Mouse (Mus musculus): Measurements from ENCODE around the gene Papss2. TPM values are rescaled to one million over a fixed set of nuclear protein-coding genes. Genes with fewer than 3 reads are reported as not detected.

Gene Papss2
- total and polyA plus RNA-seq, 2 experiments from 2014 or later: 2.7 to 7.1 TPM

DNA sequence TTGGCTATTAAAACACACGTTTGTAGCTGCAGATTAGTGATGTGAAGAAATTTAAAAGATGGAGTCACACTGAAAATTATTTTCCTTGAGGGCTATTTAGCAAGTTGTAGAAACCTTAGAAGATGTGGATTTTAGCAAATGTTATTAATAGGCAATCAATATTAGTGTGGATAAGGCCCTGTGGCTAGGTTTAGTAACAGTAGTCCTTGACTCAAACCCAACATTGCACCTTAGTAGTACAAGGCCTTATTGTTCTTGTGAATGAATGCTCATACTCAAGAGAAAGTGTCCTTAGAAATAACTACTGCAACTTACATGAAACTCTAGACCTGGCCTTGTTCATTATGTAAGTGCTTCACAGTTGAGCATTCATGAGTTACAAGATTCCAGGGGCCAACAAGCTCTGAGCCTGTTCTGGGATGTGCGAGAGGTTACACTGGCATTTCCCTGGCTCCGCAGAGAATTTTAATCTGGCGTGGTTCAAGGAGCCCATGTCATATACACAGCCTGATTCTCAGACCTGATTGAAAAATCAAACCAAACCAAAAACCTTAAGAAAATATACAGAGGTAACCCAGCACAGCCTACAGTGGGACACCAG is 10.7 kb downstream of the Papss2 start:
- Histone ChIP-seq H3K4me2 (ENCODE audit: low read depth, low read length) (no peak overlapping the region), H3K4me3 (ENCODE audit: low read length) (no peak overlapping the region), H3K36me3 (ENCODE audit: insufficient read depth, low read length) (no peaks in the 10 kb centered on the region), H3K27ac (no peak overlapping the region), H3K9me3 (ENCODE audit: low read length) (no peaks in the 10 kb centered on the region), H3K9ac (replicated peaks; ENCODE audit: low read length) (no peak overlapping the region), H3K27me3 (ENCODE audit: insufficient read depth, low read length) (no peaks in the 10 kb centered on the region), H3K4me1 (ENCODE audit: insufficient read depth, low read length) (no peaks in the 10 kb centered on the region)
- no peak for DNase-seq (ENCODE audit: low spot score)
- WGBS: 79% methylated on average over 4 of the region's 4 CpGs
- no peak for TF ChIP-seq CTCF (IDR thresholded peaks at IDR 0.05; ENCODE audit: low read depth)
- no peak for ATAC-seq

DNA sequence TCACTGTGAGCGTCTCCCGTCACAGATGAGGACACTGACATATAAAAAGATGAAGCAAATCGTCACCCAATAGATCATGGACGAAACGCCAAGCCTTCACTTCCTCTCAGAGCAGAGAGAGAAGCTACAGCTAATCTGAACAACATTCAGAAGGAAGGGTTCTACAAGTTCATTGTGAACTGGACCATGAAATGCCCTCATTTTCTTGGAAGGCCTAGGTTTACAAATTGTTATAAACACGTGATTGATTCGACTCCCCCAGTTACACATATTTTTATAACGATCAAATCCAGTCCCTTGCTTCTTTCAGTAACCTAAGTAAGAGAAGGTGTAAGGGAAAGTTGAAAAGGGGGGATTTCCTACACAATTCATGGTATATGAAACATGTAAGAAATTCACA is 11.4 kb downstream of the Papss2 start:
- ATAC-seq (no peak), DNase-seq (ENCODE audit: low spot score) (no peak)
- no peak overlapping the region for H3K9ac ChIP-seq (replicated peaks; ENCODE audit: low read length)
- H3K4me1 ChIP-seq (ENCODE audit: insufficient read depth, low read length): no peaks in the 10 kb centered on the region
- no peak for TF ChIP-seq CTCF (IDR thresholded peaks at IDR 0.05; ENCODE audit: low read depth)
- H3K4me3 ChIP-seq (ENCODE audit: low read length): no peak overlapping the region
- H3K27ac ChIP-seq: no peak overlapping the region
- no peaks in the 10 kb centered on the region for H3K9me3 ChIP-seq (ENCODE audit: low read length)
- WGBS: 78% methylated on average over 8 of the region's 8 CpGs
- no peaks in the 10 kb centered on the region for H3K27me3 ChIP-seq (ENCODE audit: insufficient read depth, low read length)
- no peaks in the 10 kb centered on the region for H3K36me3 ChIP-seq (ENCODE audit: insufficient read depth, low read length)
- H3K4me2 ChIP-seq (ENCODE audit: low read depth, low read length): no peak overlapping the region

DNA sequence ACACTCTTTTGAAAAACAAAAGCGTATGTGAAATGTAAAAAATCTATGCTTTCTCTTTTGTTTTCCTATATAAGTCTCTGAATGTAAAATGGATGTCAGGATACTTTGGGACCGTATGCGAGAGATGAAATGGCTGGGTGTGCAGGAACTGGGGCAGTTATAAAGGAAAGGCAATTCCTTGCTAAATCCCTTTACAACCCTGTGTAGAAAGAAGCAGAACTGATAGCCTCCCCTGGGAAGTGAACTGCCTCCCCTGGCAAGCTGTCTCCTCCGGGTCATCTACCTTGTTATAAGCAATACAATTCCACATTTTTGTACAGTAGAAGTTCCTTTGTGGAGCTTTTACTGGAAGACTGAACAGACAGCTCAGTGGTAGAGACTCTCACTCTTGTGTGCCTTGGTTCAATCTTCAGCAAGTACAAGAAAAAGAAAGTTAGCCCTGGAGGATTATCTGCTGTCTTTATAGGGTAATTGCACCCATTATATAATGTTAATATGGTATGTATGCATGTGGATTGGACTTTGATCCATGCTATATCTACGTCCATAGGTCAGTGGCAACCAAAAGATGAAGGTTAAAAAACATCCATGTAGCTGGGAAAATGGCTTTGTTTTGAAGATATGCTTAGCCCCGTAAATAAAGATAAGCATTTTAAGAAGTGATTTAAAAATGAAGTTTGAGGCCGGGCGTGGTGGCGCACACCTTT is 15.9 kb downstream of the Papss2 start:
- no peak for TF ChIP-seq CTCF (IDR thresholded peaks at IDR 0.05; ENCODE audit: low read depth)
- H3K27ac ChIP-seq: no peak overlapping the region
- no peak for ATAC-seq
- H3K4me2 ChIP-seq (ENCODE audit: low read depth, low read length): no peak overlapping the region
- H3K4me3 ChIP-seq (ENCODE audit: low read length): no peak overlapping the region
- 94% methylated on average over 9 of the region's 9 CpGs for WGBS
- H3K9ac ChIP-seq (replicated peaks; ENCODE audit: low read length): no peak overlapping the region
- no peak for DNase-seq (ENCODE audit: low spot score)
- no peaks in the 10 kb centered on the region for H3K36me3 ChIP-seq (ENCODE audit: insufficient read depth, low read length)
- no peaks in the 10 kb centered on the region for H3K27me3 ChIP-seq (ENCODE audit: insufficient read depth, low read length)
- no peaks in the 10 kb centered on the region for H3K9me3 ChIP-seq (ENCODE audit: low read length)
- H3K4me1 ChIP-seq (ENCODE audit: insufficient read depth, low read length): no peaks in the 10 kb centered on the region

DNA sequence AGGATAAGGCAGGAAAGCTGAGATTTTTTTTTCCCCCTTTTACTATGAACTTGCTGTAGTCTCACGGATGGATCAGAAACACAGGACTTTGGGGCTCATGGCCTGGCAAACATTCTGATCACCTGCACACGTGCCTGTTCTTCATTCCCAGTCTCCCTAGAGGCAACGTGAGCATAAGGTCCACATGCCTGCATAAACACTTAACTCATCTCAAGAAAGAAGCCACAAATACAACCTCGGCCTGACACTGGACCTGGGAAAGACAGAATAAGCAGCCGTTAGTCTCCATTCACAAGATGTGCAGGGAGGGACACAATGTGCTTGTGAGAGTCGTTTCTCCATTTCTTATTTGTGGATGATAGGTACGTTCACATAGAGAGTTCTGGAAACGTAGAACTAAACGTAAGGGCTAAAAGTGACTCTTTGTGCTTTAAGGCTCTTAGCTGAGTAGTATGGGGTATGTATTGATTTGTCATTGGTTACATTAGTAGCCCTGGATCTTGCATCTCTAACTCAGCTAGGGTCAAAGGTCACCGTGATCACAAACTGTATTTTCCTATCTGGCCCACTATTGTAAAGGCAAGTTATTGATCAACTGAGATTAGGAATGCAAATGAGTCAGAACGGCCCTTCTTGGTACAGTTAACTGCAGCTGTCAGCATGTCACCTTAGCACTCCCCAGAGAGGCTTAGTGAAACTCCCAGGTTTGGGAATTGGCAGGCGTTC is 18.6 kb downstream of the Papss2 start:
- WGBS: 83% methylated on average over 12 of the region's 12 CpGs
- TF ChIP-seq CTCF (IDR thresholded peaks at IDR 0.05; ENCODE audit: low read depth): no peak
- no peak for ATAC-seq
- Histone ChIP-seq H3K9me3 (ENCODE audit: low read length) (no peaks in the 10 kb centered on the region), H3K27me3 (ENCODE audit: insufficient read depth, low read length) (no peaks in the 10 kb centered on the region), H3K36me3 (ENCODE audit: insufficient read depth, low read length) (no peaks in the 10 kb centered on the region), H3K4me2 (ENCODE audit: low read depth, low read length) (no peak overlapping the region), H3K4me1 (ENCODE audit: insufficient read depth, low read length) (no peaks in the 10 kb centered on the region), H3K4me3 (ENCODE audit: low read length) (no peak overlapping the region), H3K27ac (no peak overlapping the region), H3K9ac (replicated peaks; ENCODE audit: low read length) (no peak overlapping the region)
- no peak for DNase-seq (ENCODE audit: low spot score)

DNA sequence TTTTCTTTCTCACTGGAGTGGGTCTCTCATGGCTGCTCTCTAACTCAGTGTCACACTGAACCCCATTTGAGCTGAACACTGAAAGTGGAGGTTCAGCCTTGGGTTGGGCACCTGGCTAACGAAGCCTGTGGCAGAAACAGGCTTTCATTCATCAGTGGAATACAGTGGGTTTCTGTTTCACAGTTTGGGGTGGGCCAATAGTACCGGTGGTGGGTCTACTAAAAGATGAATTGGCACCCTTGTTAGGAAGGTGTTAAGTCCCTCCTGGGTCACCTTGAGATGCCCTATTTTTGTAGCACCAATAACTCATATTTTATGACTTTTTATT is 19.1 kb downstream of the Papss2 start:
- Histone ChIP-seq H3K27me3 (ENCODE audit: insufficient read depth, low read length) (no peaks in the 10 kb centered on the region), H3K4me2 (ENCODE audit: low read depth, low read length) (no peak overlapping the region), H3K27ac (no peak overlapping the region), H3K4me1 (ENCODE audit: insufficient read depth, low read length) (no peaks in the 10 kb centered on the region), H3K9ac (replicated peaks; ENCODE audit: low read length) (no peak overlapping the region), H3K36me3 (ENCODE audit: insufficient read depth, low read length) (no peaks in the 10 kb centered on the region), H3K9me3 (ENCODE audit: low read length) (no peaks in the 10 kb centered on the region), H3K4me3 (ENCODE audit: low read length) (no peak overlapping the region)
- no peak for TF ChIP-seq CTCF (IDR thresholded peaks at IDR 0.05; ENCODE audit: low read depth)
- DNase-seq (ENCODE audit: low spot score) (no peak), ATAC-seq (no peak)
- WGBS: 71% methylated on average over 2 of the region's 2 CpGs

DNA sequence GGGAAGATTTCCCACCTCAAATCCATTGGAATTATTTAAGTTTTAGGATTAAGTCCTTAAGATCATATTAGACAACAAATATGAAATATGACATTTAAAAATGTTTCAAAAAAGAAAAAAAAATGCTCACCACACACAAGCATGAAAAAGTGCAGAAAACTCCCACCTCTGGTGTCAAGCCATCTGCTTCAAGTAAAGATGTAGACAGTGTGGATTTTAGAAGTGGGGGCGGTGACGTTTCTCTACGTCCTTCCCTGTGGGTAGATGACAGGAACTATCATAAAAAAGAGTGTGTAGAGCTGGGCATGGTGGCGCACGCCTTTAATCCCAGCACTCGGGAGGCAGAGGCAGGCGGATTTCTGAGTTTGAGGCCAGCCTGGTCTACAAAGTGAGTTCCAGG is 21.1 kb downstream of the Papss2 start:
- no peak overlapping the region for H3K4me2 ChIP-seq (ENCODE audit: low read depth, low read length)
- ATAC-seq (no peak), DNase-seq (ENCODE audit: low spot score) (no peak)
- H3K4me1 ChIP-seq (ENCODE audit: insufficient read depth, low read length): no peaks in the 10 kb centered on the region
- WGBS: 93% methylated on average over 7 of the region's 7 CpGs
- H3K9me3 ChIP-seq (ENCODE audit: low read length): no peaks in the 10 kb centered on the region
- no peak overlapping the region for H3K4me3 ChIP-seq (ENCODE audit: low read length)
- TF ChIP-seq CTCF (IDR thresholded peaks at IDR 0.05; ENCODE audit: low read depth): no peak
- no peak overlapping the region for H3K27ac ChIP-seq
- H3K9ac ChIP-seq (replicated peaks; ENCODE audit: low read length): no peak overlapping the region
- H3K27me3 ChIP-seq (ENCODE audit: insufficient read depth, low read length): no peaks in the 10 kb centered on the region
- H3K36me3 ChIP-seq (ENCODE audit: insufficient read depth, low read length): no peaks in the 10 kb centered on the region

- Histone ChIP-seq H3K4me3 (ENCODE audit: low read length) (no peak overlapping the region), H3K9me3 (ENCODE audit: low read length) (no peaks in the 10 kb centered on the region), H3K27ac (0 out of 2 replicates have a peak overlapping the region, but pooled peaks have one; percentile 41), H3K9ac (replicated peaks; ENCODE audit: low read length) (no peak overlapping the region), H3K27me3 (ENCODE audit: insufficient read depth, low read length) (no peaks in the 10 kb centered on the region), H3K36me3 (ENCODE audit: insufficient read depth, low read length) (no peaks in the 10 kb centered on the region), H3K4me2 (ENCODE audit: low read depth, low read length) (no peak overlapping the region), H3K4me1 (ENCODE audit: insufficient read depth, low read length) (no peaks in the 10 kb centered on the region)
- ATAC-seq: peak; percentile 67; the same call in 1 of the 2 replicates
- DNase-seq (ENCODE audit: low spot score): no peak
- no peak for TF ChIP-seq CTCF (IDR thresholded peaks at IDR 0.05; ENCODE audit: low read depth)
- 73% methylated on average over 2 of the region's 2 CpGs for WGBS
These were observed 24.1 kb downstream of the Papss2 start for GRCm38 (mm10) chr19:32619739-32620138.

Measured in hindbrain, postnatal 0 days (tissue).